Mouse (Mus musculus) forebrain, embryonic 10.5 days (tissue): ENCODE measurements around the gene Pcdh8. TPM values are rescaled to one million over a fixed set of nuclear protein-coding genes. Genes with fewer than 3 reads are reported as not detected.
A peak's percentile ranks its signal among the peaks of the same experiment; 100 is the strongest.

Experiments used
- DNase-seq: peaks from one replicate; pipeline ENCODE4 v3.0.0-alpha.2; 2017; ENCODE audit warnings: low spot score; ENCODE audit errors: extremely low spot score
- H3K27ac ChIP-seq: fragments of 300-500 bp; sonication (generic); 2 replicates; pipeline ENCODE4 v1.5.1; 2016; ENCODE audit warnings: mild to moderate bottlenecking
- H3K27me3 ChIP-seq: fragments of 300-500 bp; sonication (generic); 2 replicates; pipeline ENCODE4 v1.6.1; 2016; ENCODE audit warnings: mild to moderate bottlenecking; ENCODE audit not compliant: poor library complexity, severe bottlenecking
- H3K36me3 ChIP-seq: fragments of 300-500 bp; sonication (generic); replicated peaks from 2 replicates; pipeline ENCODE4 v1.6.1; 2016; ENCODE audit warnings: mild to moderate bottlenecking, moderate library complexity
- H3K4me1 ChIP-seq: fragments of 300-500 bp; sonication (generic); 2 replicates; pipeline ENCODE4 v1.6.1; 2016
- H3K4me3 ChIP-seq: fragments of 300-500 bp; sonication (generic); 2 replicates; pipeline ENCODE4 v1.5.1; 2016; ENCODE audit warnings: mild to moderate bottlenecking, moderate library complexity
- H3K9me3 ChIP-seq: fragments of 300-500 bp; sonication (generic); 2 replicates; pipeline ENCODE4 v1.6.1; 2016; ENCODE audit warnings: mild to moderate bottlenecking, moderate library complexity
- WGBS: fragments of 180-500 bp; shearing (Covaris S2); methylation state at CpG from one replicate; pipeline ENCODE4 v1.1.7; 2016; 5-methylcytosine and 5-hydroxymethylcytosine counted together
- microRNA counts: library from miRNA; unstranded; fragments of <30 nt; microRNA quantifications from one replicate; lab custom pipeline; 2017
- microRNA-seq: library from miRNA; unstranded; fragments of <30 nt; microRNA quantifications from one replicate; pipeline ENCODE4, GENCODE M21; 2017
- polyA plus RNA-seq: library from polyadenylated mRNA; unstranded; fragments of >200 nt; fragmentation: Nextera tagmentation; extraction: Ambion mirVana; gene quantifications from 2 replicates; pipeline ENCODE4 v1.2.1, GENCODE M21; 2016

Gene Pcdh8
- polyA plus RNA-seq, 1 experiment from 2014 or later: 4.1 TPM

- H3K4me3 ChIP-seq: no peak overlapping the region
- H3K9me3 ChIP-seq: no peaks in the 10 kb centered on the region
- no peaks in the 10 kb centered on the region for H3K36me3 ChIP-seq
- DNase-seq: peak; percentile 20
- no peak overlapping the region for H3K27ac ChIP-seq
- H3K4me1 ChIP-seq: peaks cover 14% of the 10 kb centered on the region; the same call in 1 of the 2 replicates
- no peaks in the 10 kb centered on the region for H3K27me3 ChIP-seq
- 73% methylated on average over 9 of the region's 9 CpGs for WGBS
Observed at GRCm38 (mm10) chr14:79737642-79738379, 33.3 kb downstream of the Pcdh8 start.

- Histone ChIP-seq H3K27ac (0 out of 2 replicates have a peak overlapping the region, but pooled peaks have one; percentile 25), H3K4me1 (peaks cover 14% of the 10 kb centered on the region; the same call in 1 of the 2 replicates), H3K4me3 (no peak overlapping the region), H3K36me3 (no peaks in the 10 kb centered on the region), H3K27me3 (no peaks in the 10 kb centered on the region), H3K9me3 (no peaks in the 10 kb centered on the region)
- no peak for DNase-seq
- 75% methylated on average over 6 of the region's 6 CpGs for WGBS
Observed at GRCm38 (mm10) chr14:79736781-79737180, 34.3 kb downstream of the Pcdh8 start.

GRCm38 (mm10) chr14:79733501-79733900 lies 37.6 kb downstream of the Pcdh8 start:
- DNase-seq: no peak
- no peak overlapping the region for H3K4me3 ChIP-seq

GRCm38 (mm10) chr14:79728811-79729210 lies 42.3 kb downstream of the Pcdh8 start:
- H3K4me3 ChIP-seq: no peak overlapping the region
- no peaks in the 10 kb centered on the region for H3K9me3 ChIP-seq
- no peaks in the 10 kb centered on the region for H3K36me3 ChIP-seq
- no peak for DNase-seq
- H3K4me1 ChIP-seq: peaks cover 11% of the 10 kb centered on the region; the same call in 1 of the 2 replicates
- no peaks in the 10 kb centered on the region for H3K27me3 ChIP-seq
- WGBS: 78% methylated on average over 6 of the region's 6 CpGs
- H3K27ac ChIP-seq: no peak overlapping the region

More at GRCm38 (mm10) chr14:79733501-79733900, 37.6 kb downstream of the Pcdh8 start:
- no peak overlapping the region for H3K27ac ChIP-seq
- H3K9me3 ChIP-seq: no peaks in the 10 kb centered on the region
- H3K36me3 ChIP-seq: no peaks in the 10 kb centered on the region
- H3K4me1 ChIP-seq: peaks cover 10% of the 10 kb centered on the region; the same call in 1 of the 2 replicates
- H3K27me3 ChIP-seq: no peaks in the 10 kb centered on the region
- 86% methylated on average over 6 of the region's 6 CpGs for WGBS

GRCm38 (mm10) chr14:79724002-79724681 lies 47.0 kb downstream of the Pcdh8 start:
- WGBS: 90% methylated on average over 18 of the region's 18 CpGs
- Histone ChIP-seq H3K9me3 (no peaks in the 10 kb centered on the region), H3K36me3 (no peaks in the 10 kb centered on the region), H3K4me3 (no peak overlapping the region), H3K27me3 (no peaks in the 10 kb centered on the region), H3K27ac (no peak overlapping the region), H3K4me1 (peaks cover 15% of the 10 kb centered on the region)
- no peak for DNase-seq

GRCm38 (mm10) chr14:79722228-79722627 lies 48.9 kb downstream of the Pcdh8 start:
- no peaks in the 10 kb centered on the region for H3K36me3 ChIP-seq
- no peaks in the 10 kb centered on the region for H3K9me3 ChIP-seq
- WGBS: 73% methylated on average over 7 of the region's 7 CpGs
- no peak overlapping the region for H3K27ac ChIP-seq
- peaks cover 16% of the 10 kb centered on the region for H3K4me1 ChIP-seq
- H3K27me3 ChIP-seq: no peaks in the 10 kb centered on the region
- DNase-seq: no peak
- no peak overlapping the region for H3K4me3 ChIP-seq

MicroRNAs within 50 kb of the gene (microRNA counts, 519-probe panel; counts per million panel counts)
- microRNA mmu-miR-759 (lab: Ali Mortazavi, UCI): 341 counts per million, percentile 65 among the panel's probes with 10 or more counts

Small RNAs within 50 kb of the gene (microRNA-seq; reads per million reads assigned to microRNA genes)
- not detected for gene Mir759

Other genes with a start within 250 kb of the Pcdh8 start
- gene Sugt1, start 183.6 kb downstream of the Pcdh8 start, polyA plus RNA-seq: 152 and 162 TPM in 2 replicates
- gene Cnmd, start 109.1 kb downstream of the Pcdh8 start, polyA plus RNA-seq: 1.7 TPM in 2 replicates
- 0.16 TPM in 1 of 2 replicates, not detected in the other for gene Olfm4, start 212.8 kb upstream of the Pcdh8 start, polyA plus RNA-seq